Mouse (Mus musculus) lung, postnatal 0 days (tissue): ENCODE measurements around the gene Tmem150c.

Experiments
- CTCF ChIP-seq: IDR thresholded peaks from 2 replicates; pipeline ENCODE4 v1.5.1; 2016; ENCODE audit warnings: antibody characterized with exemption, mild to moderate bottlenecking
- EP300 ChIP-seq: IDR thresholded peaks from 2 replicates; pipeline ENCODE4 v1.6.1; 2016; ENCODE audit warnings: antibody characterized with exemption, mild to moderate bottlenecking, control low read depth

DNA sequence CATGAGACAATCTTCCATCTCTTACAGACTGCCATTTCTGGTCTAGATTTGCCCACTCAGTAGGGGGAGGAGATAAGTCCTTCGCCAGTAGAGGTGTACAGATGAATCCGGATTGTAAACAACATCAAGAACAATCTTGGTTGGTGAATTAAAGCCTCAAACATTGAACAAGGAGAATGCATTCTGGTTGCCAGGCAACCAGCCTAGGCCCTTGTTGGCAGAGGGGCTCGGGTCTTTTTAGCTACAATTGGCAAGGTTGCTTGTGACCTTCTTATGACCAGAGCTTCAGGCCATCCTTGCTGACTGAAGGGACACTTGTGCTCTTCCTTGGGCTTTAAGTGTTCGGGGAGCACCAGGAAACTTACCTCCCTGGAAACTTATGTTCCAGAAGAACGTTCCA lies 16.5 kb upstream of the Tmem150c start:
- TF ChIP-seq CTCF, result no peak
- TF ChIP-seq EP300, result no peak
